Mouse (Mus musculus) cerebellum, adult 18-20 months (tissue): ENCODE measurements around the gene Acoxl.

Experiments
- DNase-seq, 2 experiments: peaks; one replicate each; pipeline ENCODE4 v3.0.0; 2021

The Acoxl gene

DNA sequence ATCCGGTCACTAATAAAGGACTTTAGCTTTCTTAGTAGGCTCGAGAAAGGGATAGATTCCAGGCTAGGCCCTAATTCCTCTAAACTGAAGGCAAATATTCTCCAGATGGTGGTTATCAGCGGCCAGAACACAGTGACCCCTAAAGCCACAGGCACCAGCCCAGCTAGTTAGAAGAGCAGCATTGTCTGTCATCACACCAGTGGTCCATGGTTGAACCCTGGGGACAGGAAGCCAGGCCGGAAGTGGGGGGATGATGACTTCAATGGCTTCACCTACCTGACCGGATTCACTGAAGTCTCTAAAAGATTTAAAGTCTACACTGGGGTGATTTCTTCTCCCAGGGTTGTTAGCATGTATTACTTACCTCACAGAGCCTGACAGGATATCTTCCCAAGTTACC, 310.9 kb downstream of the Acoxl start:
- no peak for DNase-seq

DNA sequence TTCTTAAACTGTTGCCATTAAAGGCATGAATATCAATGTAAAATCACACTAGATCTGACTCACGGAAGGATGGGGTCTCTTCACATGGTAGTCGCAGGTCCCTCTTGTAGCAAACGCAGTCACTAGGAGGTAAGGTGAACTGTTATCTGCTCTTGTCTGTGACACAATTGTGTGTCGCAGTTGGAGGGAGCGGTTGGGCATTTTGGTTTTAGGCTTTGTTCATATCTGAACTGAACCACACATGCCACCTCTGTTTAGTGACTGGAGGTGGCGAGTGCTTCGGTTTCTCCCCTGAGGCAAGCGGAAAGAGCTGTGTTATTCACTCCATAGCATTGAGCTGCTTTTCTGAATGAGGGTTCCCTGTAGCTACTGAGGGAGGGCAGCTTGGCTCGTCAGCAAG, 313.5 kb downstream of the Acoxl start:
- no peak for DNase-seq

DNA sequence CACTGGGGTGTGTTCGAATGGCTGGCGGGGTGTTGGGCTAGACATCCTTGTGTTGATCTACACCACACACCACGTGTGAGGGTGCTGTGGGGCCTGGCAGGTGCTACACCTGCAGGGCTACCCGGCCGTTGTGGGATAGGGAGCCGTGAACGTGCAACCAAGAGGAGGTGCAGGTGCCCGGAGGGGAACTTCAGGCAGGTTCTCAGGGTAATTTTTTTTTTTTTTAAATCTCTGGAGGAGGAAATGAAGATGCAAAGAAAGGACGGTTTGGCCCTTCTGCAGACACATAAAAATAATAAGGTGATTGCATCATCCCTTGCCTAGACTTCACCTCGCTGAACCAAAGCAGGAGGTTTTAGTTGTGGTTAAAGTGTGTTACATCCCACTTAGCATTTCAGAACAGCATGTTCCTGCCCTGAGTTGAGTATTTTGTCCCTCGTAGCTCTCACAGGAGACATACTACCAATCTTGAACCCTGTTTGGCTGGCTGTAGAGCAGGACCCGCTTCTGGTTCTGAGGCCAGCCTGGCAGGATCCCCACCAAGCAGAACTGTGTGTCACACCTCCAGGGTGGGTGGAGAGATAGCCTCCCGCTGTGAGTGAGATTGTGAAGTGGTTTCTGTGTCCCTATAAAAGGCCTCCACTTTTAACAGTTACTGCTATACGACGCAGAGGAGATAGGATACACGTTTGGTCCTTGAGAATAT, 314.3 kb downstream of the Acoxl start:
- no peak for DNase-seq

DNA sequence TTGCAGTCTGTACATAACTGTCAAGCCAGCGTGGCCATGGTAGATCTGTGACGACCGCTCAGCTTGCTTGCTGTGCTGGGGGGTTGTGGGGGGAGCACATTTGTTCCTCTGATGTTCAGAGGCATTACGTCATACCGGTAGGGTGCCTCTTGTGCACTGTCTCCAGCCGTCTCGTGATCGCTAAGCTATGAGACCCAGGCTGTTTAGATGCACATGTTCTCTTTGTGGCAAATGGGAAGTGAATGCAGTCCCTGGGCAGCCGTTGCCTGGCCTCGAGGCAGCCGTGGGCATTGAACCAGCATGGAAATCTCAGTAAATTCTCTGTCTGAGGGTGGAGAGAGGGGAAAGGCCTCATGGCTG, 314.9 kb downstream of the Acoxl start:
- DNase-seq = no peak

DNA sequence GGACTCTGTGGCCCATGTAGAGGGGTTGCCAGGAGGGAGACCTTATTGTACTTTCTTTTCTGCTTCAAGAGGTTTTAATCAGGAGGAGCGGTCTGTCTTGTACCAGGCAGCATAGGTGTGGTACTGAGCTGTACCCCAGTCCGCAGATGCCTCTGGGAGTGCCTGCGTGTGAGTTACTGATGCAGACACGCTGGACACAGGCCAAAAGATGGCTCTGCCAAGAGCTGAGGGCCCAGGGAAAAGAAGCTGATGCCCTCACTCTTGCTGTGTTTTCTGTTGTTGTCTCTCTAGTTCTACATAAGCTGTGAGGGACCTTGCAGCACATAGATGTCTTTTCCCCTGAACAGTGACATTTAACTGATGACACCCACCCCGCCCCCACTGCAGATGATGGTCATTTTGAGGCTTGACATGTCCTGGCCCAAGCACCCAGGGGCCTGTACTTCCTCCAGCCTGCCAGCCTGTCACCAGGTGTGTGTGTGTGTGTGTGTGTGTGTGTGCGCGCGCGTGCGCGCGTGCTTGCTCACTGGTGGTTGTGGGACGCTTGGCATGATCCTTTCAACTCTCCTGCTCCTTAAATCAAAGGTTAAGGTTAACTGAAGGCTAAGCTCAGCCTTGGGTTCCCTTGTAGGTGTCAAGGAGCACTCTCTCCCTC, 316.9 kb downstream of the Acoxl start:
- no peak for DNase-seq

DNA sequence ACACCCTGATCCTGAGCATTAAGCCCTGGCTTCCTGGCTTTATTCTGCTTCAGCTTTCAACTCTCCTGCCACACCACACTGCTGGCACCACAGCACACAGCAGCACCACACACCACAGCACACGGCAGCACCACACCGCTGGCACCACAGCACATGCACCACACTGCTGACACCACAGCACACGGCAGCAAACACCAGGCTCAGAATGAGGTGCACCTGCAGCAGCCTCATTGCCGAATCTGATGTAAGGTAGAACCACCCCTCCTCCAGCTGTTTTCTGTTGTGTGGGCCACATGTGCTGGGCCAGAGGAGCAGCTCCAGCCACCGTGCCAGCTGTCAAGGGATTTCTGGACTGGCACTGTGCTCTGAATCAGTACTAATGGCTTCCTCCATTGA, 317.4 kb downstream of the Acoxl start:
- DNase-seq = no peak

DNA sequence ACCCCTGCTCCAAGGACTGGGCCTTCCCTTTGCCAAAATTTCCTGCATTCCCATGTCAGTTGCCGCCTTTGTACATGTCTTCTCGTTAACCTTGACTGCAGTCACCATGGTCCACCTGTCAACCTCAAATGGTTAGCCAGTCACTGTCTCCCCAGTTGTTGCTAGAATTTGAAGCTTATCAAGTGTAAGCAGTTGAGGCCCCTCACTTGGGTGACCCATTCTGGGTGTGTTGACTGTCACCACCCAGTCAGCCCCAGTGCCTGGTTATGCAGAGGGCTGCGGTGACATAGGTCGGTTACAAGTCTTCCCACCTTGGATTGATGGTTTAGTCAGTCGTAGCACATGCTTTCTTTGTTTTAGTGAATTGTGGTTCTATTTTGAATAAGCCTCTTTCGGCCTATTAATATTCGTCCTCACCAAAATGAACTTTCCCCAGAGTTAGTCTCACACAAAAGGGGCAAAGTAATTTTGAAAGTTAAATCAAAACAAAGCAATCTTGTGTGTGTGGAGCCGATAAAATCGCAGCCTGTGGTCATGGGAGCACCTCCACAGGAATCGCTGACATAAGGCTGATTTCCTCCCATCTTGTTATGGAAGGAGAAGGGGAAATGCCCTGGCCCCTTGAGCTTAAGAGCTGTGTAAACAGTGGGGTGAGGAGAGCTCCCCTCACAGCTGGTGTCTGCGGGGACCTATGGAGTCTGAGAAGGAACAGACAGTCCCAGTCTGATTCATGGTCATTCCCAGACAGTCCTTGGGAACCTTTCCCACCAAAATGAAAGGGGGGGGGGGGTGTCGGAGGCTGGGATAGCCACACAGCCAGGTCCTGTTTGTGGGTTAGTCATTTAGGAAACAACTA, 318.1 kb downstream of the Acoxl start:
- DNase-seq = no peak

DNA sequence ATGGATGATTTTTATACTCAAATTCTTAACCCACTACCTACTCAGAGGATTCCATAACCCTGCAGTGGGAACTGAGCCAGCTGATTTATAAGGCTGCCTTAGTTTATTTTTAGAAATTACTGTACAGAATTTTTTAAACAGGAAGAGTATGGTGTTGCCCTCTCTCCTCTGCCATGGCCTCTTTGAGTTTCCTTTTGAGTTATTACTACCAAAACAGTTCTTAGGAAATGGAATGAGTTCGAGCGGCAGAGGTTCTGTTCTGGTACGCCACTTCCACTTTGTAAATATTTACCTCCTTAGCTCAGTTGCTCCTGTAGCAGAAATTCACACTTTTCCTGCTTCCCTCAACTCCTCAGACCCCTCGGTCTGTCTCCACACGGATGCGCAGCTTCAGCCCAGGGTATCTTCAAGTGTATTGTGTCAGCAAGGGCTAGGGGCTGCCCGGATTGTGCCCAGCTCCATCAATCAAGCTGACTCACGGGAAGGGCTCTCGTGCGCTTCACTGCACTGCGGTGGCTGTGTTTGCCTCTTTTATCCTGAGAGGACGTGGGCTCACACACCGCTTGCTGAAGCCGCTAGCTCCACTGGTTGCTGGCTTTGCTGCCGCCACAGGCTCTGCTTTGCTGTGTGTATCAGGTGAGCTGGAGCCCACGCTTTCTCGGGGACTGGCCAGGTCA, 320.2 kb downstream of the Acoxl start:
- no peak for DNase-seq

DNA sequence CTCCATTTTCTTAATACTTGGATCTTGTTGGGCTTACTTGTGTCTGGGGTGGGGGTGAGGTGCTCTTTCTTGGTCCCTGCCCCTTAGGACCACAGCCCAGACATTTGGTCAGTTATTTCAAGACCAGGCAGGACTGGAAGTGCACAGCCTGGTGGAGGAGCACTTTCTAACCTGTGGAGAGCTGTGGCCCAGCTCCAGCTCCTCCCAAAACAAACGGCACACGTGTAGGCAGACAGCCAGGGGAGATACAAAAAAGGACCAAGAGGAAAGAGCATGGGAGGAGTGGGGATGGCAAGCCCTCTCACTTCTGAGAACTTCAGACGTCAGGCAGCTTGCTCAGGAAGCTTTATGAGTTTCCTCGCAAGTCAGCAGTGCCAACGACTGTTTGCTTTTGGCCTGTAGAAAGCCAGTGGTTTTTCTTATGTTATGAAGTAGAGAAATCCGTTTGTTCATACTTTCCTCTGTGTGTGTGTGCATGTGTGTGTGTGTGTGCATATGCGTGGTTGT, 321.0 kb downstream of the Acoxl start:
- no peak for DNase-seq

DNA sequence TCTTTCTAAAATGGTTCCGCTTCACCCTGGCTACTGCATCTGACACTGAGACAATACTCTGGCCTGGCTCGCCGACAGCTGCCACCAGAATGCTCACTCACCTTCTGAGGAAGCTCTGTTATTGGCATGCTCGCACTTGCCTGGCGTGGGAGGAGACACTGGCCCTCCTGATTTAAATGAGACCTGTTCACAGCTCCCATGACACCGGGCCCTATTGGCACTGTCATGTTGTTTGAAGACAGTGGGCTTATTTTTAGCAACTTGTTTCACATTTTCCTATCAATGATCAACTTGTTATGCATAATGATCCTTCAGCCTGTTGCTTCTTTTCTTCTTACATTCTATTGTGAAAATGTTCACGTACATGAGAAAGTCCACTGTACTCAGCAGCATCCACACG, 324.5 kb downstream of the Acoxl start:
- no peak for DNase-seq

DNA sequence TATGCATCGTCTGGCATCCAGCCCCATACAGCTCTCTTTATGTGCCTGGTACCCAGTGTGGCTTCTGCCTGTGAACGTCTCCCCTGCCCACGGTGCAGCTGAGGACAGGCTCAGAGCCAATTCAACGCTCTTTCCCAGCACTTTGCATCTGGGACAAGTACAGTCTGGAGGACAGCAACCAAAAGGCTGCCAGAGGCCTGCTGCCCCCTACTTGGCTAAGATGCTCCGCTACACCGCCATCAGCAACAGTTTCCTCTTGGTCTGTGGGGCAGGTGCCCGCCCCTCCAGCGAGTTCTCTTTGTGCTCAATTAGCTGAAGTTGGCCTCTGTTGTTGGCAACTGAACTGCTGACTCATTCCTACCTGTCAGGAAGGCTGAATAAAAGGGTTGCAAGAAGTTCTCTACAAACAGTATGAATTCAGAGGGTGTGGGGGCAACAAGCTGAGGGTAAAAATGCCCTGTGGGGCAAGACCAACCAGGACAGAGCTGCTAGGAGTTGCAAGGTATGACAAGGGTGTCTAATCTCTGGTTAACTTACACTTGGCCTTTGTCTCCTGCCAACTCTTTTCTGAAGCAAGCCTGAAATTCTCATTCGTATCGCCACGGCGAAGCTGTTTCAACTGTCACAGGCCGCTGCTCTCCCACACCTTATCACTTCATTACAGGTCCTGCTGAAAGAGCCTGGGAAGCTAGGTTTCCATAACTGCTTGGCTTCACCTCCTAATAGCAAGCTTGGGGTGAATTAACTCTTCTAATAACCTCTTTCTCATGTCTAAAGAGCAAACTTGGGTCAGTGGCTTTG, 328.1 kb downstream of the Acoxl start:
- no peak for DNase-seq

DNA sequence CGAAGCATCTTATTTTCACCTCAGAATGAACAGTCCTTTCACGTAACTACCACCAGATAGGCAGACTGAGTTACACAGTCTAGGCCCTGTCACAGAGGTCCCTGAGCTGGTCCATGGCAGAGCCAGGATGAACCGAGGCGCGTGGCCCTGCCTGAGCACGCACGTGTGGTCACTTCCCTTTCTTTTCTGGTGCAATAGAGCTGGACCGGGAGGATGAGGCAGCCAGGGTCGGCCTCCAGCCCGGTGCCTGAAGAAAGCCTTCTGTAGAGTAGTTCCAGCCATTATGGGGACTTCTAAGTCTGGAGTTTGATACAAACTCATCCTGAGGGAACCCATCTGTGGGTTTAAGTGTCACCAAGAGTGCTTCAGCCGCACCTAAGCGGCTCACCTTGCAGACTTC, 329.3 kb downstream of the Acoxl start:
- no peak for DNase-seq

DNA sequence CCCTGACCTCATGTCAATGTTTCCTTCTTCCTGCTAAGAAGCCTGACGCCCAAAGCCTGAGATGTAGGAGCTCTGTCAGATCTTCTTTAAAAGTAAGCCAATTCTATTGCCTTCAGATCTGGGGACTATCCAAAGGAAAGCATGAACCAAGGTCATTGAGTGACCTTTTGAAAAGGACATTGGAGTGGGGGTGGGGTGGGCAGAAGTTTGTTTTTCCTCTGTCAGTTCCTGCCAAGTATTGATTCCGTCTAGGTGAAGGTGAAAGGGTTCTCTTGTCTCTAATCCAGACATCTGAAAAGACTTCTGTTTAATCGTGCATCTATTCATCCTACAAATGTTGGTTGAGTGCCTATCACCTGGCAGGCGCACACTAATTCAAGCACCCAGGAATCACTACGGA, 330.8 kb downstream of the Acoxl start:
- no peak for DNase-seq

DNA sequence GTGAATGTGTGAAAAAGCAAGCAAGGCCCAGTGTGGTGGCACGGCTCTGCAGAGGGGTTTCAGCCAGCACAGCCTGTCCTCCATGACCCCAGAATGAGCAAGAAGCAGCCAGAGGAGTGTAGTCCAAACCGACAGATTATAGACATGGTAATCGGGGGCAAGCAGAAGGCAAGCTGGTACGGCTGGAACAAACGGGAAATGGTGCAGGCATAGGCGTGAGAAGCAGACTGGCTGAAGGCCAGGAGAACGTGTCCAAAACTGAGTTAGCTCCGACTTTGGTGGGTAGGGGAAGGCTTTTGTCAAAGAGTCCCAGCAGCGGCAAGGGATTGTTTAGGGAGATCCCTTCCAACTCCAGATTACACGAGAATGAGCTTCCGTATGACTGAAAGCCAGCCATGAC, 331.3 kb downstream of the Acoxl start:
- DNase-seq = no peak

DNA sequence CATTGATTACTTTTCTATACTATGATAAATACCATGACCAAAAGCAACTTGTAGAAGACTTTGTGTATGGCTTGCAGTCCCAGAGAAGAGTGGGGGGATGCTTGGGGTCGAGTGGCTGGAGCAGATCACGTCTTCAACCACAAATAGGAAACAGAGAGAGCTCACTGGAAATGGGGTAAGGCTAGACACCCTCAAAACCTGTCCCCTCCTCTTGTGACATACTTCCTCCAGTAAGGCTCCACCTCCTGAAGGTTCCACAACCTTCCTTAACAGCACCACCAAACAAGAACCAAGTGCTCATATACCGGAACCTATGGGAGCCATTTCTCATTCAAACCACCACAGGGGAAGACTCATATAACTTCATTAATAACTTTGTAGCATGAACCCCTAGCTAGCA, 331.9 kb downstream of the Acoxl start:
- no peak for DNase-seq

DNA sequence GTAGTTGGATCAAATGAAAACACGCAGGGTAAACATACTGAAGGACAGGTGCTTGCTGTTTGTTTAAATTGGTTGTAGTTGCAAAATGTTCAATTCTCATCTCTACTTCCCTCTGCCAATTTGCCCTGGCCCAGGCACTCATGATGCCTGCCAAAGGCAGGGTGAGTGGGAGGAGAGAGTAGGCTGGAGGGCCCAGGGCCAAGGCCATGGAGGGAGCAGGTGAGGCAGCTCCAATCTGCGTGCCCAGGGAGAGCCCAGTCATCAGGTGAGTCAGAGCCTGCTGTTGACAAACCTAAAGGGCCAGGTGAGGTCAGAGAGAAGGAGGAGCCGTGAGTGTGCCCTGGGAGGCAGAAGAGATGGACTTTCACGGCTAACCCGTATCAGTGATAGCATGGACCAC, 333.6 kb downstream of the Acoxl start:
- DNase-seq = peak; percentile 81 to 88
